Mouse (Mus musculus) forebrain, embryonic 10.5 days (tissue): ENCODE results near the gene Slc35g1. TPM values are rescaled to one million over a fixed set of nuclear protein-coding genes. Genes with fewer than 3 reads are reported as not detected.

Source experiments
- DNase-seq: peaks from one replicate; pipeline ENCODE4 v3.0.0-alpha.2; 2017; ENCODE audit warnings: low spot score; ENCODE audit errors: extremely low spot score
- H3K27ac ChIP-seq: fragments of 300-500 bp; sonication (generic); 2 replicates; pipeline ENCODE4 v1.5.1; 2016; ENCODE audit warnings: mild to moderate bottlenecking
- H3K27me3 ChIP-seq: fragments of 300-500 bp; sonication (generic); 2 replicates; pipeline ENCODE4 v1.6.1; 2016; ENCODE audit warnings: mild to moderate bottlenecking; ENCODE audit not compliant: poor library complexity, severe bottlenecking
- H3K36me3 ChIP-seq: fragments of 300-500 bp; sonication (generic); replicated peaks from 2 replicates; pipeline ENCODE4 v1.6.1; 2016; ENCODE audit warnings: mild to moderate bottlenecking, moderate library complexity
- H3K4me1 ChIP-seq: fragments of 300-500 bp; sonication (generic); 2 replicates; pipeline ENCODE4 v1.6.1; 2016
- H3K4me3 ChIP-seq: fragments of 300-500 bp; sonication (generic); 2 replicates; pipeline ENCODE4 v1.5.1; 2016; ENCODE audit warnings: mild to moderate bottlenecking, moderate library complexity
- H3K9me3 ChIP-seq: fragments of 300-500 bp; sonication (generic); 2 replicates; pipeline ENCODE4 v1.6.1; 2016; ENCODE audit warnings: mild to moderate bottlenecking, moderate library complexity
- WGBS: fragments of 180-500 bp; shearing (Covaris S2); methylation state at CpG from one replicate; pipeline ENCODE4 v1.1.7; 2016; 5-methylcytosine and 5-hydroxymethylcytosine counted together
- polyA plus RNA-seq: library from polyadenylated mRNA; unstranded; fragments of >200 nt; fragmentation: Nextera tagmentation; extraction: Ambion mirVana; gene quantifications from 2 replicates; pipeline ENCODE4 v1.2.1, GENCODE M21; 2016

Slc35g1 gene
- polyA plus RNA-seq, 1 experiment from 2014 or later, result 7.9 TPM

DNA sequence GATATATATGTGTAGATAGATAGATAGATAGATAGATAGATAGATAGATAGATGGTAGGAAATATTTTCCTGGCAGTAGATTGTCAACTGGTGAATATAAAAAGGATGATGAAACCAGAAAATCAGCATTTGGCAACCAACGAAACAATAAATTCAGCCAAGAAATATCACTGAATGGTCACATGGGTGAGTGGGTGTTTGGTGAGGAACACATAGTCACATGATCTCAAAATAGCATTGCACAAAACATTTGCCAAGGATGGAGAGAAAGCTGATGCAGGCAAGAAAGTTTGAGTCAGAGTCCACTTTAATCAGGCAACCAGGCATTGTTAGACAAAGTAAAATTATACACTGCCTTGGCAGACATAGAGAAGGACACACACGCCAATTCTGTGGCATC is 37.6 kb downstream of the Slc35g1 start:
- 90% methylated on average over 2 of the region's 2 CpGs for WGBS
- DNase-seq, result no peak
- no peaks in the 10 kb centered on the region for H3K27me3 ChIP-seq
- H3K4me1 ChIP-seq, result no peaks in the 10 kb centered on the region
- H3K36me3 ChIP-seq, result no peaks in the 10 kb centered on the region
- no peak overlapping the region for H3K27ac ChIP-seq
- no peak overlapping the region for H3K4me3 ChIP-seq
- peaks cover 8% of the 10 kb centered on the region; the same call in 1 of the 2 replicates for H3K9me3 ChIP-seq

DNA sequence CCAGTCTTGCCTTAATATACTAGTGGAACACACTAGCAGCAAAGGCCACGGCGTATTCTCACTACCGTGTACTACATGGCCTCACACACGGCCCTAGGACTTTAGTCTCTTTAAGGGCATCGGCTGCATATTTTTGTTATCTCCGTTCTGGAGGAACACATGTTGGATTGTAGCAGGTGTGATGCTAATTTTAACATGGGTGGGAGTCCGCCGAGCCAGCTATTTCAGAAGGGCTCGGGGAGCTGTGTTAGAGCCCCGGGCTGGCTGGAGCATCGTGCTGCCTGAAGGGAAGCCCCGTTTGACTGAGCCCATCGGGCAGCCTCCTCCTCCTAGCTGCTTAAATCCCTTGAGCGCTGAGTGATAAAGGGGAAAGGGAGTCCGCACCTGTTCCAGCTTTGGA is 39.4 kb downstream of the Slc35g1 start:
- H3K27ac ChIP-seq, result no peak overlapping the region
- peaks cover 8% of the 10 kb centered on the region; the same call in 1 of the 2 replicates for H3K9me3 ChIP-seq
- no peaks in the 10 kb centered on the region for H3K27me3 ChIP-seq
- DNase-seq, result no peak
- H3K36me3 ChIP-seq, result no peaks in the 10 kb centered on the region
- H3K4me1 ChIP-seq, result no peaks in the 10 kb centered on the region
- 93% methylated on average over 15 of the region's 15 CpGs for WGBS
- H3K4me3 ChIP-seq, result no peak overlapping the region

DNA sequence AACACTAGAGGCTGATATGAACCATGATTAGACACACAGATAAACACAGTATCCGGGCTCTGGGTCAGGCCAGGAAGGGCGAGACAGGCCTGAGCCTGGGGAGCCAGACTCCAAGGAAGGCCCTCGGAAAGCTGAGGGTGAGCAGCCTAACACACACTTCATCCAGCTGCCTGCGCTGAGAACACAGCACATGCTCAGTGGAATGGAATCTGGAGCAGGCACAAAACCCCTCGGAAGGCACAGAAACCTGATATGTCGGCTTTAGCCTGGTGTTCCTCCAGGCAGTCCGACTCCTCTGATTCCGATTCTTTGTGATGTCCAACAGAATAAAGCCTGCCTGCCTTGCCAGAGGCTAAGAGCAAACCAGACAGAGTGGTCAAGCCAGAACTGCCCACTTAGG is 46.1 kb downstream of the Slc35g1 start:
- Histone ChIP-seq H3K4me1 (no peaks in the 10 kb centered on the region), H3K27ac (no peak overlapping the region), H3K4me3 (no peak overlapping the region), H3K9me3 (no peaks in the 10 kb centered on the region), H3K27me3 (no peaks in the 10 kb centered on the region), H3K36me3 (no peaks in the 10 kb centered on the region)
- WGBS, result 67% methylated on average over 8 of the region's 8 CpGs
- DNase-seq, result no peak

DNA sequence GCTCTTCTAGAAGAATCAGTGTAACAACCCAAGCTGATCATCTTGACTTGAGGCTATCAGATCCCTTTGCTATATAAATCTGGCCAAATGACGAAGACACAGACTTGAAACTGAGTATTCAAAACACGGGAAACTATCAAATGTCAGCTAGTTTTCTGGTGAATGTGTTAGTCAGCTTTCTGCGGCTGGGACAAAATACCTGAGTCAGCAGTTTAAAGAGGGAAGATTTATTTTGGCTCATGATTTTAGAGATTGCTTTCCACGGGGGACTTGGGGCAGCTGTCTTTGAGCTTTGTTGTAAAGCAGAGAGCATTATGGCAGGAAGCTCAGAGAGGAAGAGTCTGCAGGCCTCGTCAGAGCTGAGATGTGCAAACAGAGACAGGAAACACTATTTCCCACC is 50.0 kb downstream of the Slc35g1 start:
- no peak overlapping the region for H3K4me3 ChIP-seq
- 90% methylated on average over 5 of the region's 5 CpGs for WGBS

More for the DNA sequence above, 50.0 kb downstream of the Slc35g1 start:
- no peaks in the 10 kb centered on the region for H3K36me3 ChIP-seq
- DNase-seq, result no peak
- H3K9me3 ChIP-seq, result no peaks in the 10 kb centered on the region
- H3K27ac ChIP-seq, result no peak overlapping the region
- peaks cover 7% of the 10 kb centered on the region; the same call in 1 of the 2 replicates for H3K4me1 ChIP-seq
- no peaks in the 10 kb centered on the region for H3K27me3 ChIP-seq

Other genes with a start within 250 kb of the Slc35g1 start
- gene Fra10ac1, start 171.8 kb upstream of the Slc35g1 start, polyA plus RNA-seq, result 45.8 and 47.6 TPM in 2 replicates
- 0.25 and 0.63 TPM in 2 replicates for gene Lgi1, start 131.4 kb upstream of the Slc35g1 start, polyA plus RNA-seq
- 2.8 and 2.9 TPM in 2 replicates for gene Plce1, start 85.1 kb downstream of the Slc35g1 start, polyA plus RNA-seq